24 mouse cellular contexts compared by ENCODE assay signal in the genomic region with DNA sequence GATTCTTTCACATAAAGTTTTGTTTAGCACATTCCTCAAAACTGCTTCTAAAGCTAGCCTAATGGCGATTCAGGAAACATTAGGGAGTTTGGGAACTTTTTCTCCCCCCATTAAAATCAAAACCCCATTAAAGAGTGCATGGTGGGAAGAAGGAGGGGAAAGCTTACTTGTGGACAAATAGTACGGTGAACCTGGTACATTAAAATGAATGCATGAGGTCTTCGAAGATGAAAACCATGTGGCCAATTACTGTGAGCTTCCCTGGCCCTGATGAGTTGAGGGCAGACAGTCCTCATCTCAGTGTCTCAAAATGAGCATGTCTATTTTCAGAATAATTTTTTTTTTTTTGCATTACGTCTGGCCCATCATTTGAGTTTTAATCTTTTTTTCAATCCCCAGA.
DNase-seq lines count a peak whose midpoint lies in the region; ATAC-seq lines count a peak whose summit lies in the region.
"Had no signal": no experiment of that assay in that cellular context is flagged by ENCODE, and none has a peak within 500 bp of the region (broad histone marks: within the 10 kb centered on the region; RNA-seq: fewer than 3 reads in every experiment).

No protein-coding gene starts in this region.

- H3K27me3 ChIP-seq in embryonic facial prominence, embryonic 10.5 days (replicated peaks; ENCODE audit: low read depth, poor library complexity, severe bottlenecking), result no peaks in the 10 kb centered on the region; the same call in 1 of the 2 replicates
- 0 out of 2 replicates have a peak, but pooled peaks cover 4% of the 10 kb centered on the region for H3K27me3 ChIP-seq in embryonic facial prominence, embryonic 13.5 days
- H3K27me3 ChIP-seq in limb, embryonic 13.5 days, result no peaks in the 10 kb centered on the region
- H3K27me3 ChIP-seq in kidney, embryonic 14.5 days (ENCODE audit: control insufficient read depth, insufficient read depth, low read length), result no peaks in the 10 kb centered on the region
- H3K27me3 ChIP-seq: heart, embryonic 12.5 days; intestine, embryonic 15.5 days had no signal

- no peaks in the 10 kb centered on the region for H3K9me3 ChIP-seq in embryonic facial prominence, embryonic 10.5 days
- H3K9me3 ChIP-seq in embryonic facial prominence, embryonic 13.5 days, result no peaks in the 10 kb centered on the region
- no peaks in the 10 kb centered on the region for H3K9me3 ChIP-seq in limb, embryonic 13.5 days
- H3K9me3 ChIP-seq in kidney, embryonic 14.5 days (ENCODE audit: control insufficient read depth, low read length), result no peaks in the 10 kb centered on the region
- H3K9me3 ChIP-seq: forebrain, embryonic 10.5 days; G1E; heart, embryonic 12.5 days; intestine, embryonic 15.5 days had no signal

- H3K4me2 ChIP-seq in embryonic facial prominence, embryonic 13.5 days, result no peak overlapping the region
- H3K4me2 ChIP-seq in limb, embryonic 13.5 days (replicated peaks), result 0 out of 2 replicates have a peak overlapping the region, but pooled peaks have one; percentile 23
- no peak overlapping the region for H3K4me2 ChIP-seq in kidney, embryonic 14.5 days (replicated peaks; ENCODE audit: low read depth, low read length)
- H3K4me2 ChIP-seq: heart, embryonic 12.5 days; intestine, embryonic 15.5 days had no signal

- WGBS in embryonic facial prominence, embryonic 10.5 days, result 61% methylated on average over 4 of the region's 4 CpGs
- 44% methylated on average over 4 of the region's 4 CpGs for WGBS in embryonic facial prominence, embryonic 13.5 days
- 24% methylated on average over 4 of the region's 4 CpGs for whole genome bisulfite sequencing in limb, embryonic 13.5 days
- 79% methylated on average over 4 of the region's 4 CpGs for WGBS in kidney, embryonic 14.5 days

- peak overlapping the region; percentile 55 for H3K27ac ChIP-seq in embryonic facial prominence, embryonic 10.5 days (replicated peaks)
- 0 out of 2 replicates have a peak overlapping the region, but pooled peaks have one; percentile 29 for H3K27ac ChIP-seq in embryonic facial prominence, embryonic 13.5 days
- no peak overlapping the region for H3K27ac ChIP-seq in limb, embryonic 13.5 days
- no peak overlapping the region for H3K27ac ChIP-seq in kidney, embryonic 14.5 days (ENCODE audit: low read depth, low read length)
- H3K27ac ChIP-seq: forebrain, embryonic 10.5 days; gastrocnemius, adult 2 months; intestine, embryonic 15.5 days had no signal

- H3K4me1 ChIP-seq in embryonic facial prominence, embryonic 10.5 days, result peaks cover 30% of the 10 kb centered on the region
- H3K4me1 ChIP-seq in embryonic facial prominence, embryonic 13.5 days, result peaks cover 17% of the 10 kb centered on the region
- H3K4me1 ChIP-seq in limb, embryonic 13.5 days, result peaks cover 41% of the 10 kb centered on the region
- 0 out of 2 replicates have a peak, but pooled peaks cover 5% of the 10 kb centered on the region for H3K4me1 ChIP-seq in kidney, embryonic 14.5 days (ENCODE audit: control insufficient read depth, insufficient read depth, low read length)
- H3K4me1 ChIP-seq: forebrain, embryonic 10.5 days; heart, embryonic 12.5 days; intestine, embryonic 15.5 days had no signal

- no peak overlapping the region for H3K4me3 ChIP-seq in embryonic facial prominence, embryonic 10.5 days
- H3K4me3 ChIP-seq in embryonic facial prominence, embryonic 13.5 days, result no peak overlapping the region
- H3K4me3 ChIP-seq in limb, embryonic 13.5 days, result no peak overlapping the region
- no peak overlapping the region for H3K4me3 ChIP-seq in kidney, embryonic 14.5 days (ENCODE audit: low read length)
- H3K4me3 ChIP-seq: erythroblast, embryonic 14.5 days; forebrain, embryonic 10.5 days; gastrocnemius, adult 2 months; heart, embryonic 12.5 days; intestine, embryonic 15.5 days had no signal

- H3K36me3 ChIP-seq in embryonic facial prominence, embryonic 10.5 days (replicated peaks), result no peaks in the 10 kb centered on the region
- no peaks in the 10 kb centered on the region for H3K36me3 ChIP-seq in embryonic facial prominence, embryonic 13.5 days
- H3K36me3 ChIP-seq in limb, embryonic 13.5 days, result no peaks in the 10 kb centered on the region
- no peaks in the 10 kb centered on the region for H3K36me3 ChIP-seq in kidney, embryonic 14.5 days (ENCODE audit: control insufficient read depth, insufficient read depth, low read length)
- H3K36me3 ChIP-seq: forebrain, embryonic 10.5 days; G1E; heart, embryonic 12.5 days; intestine, embryonic 15.5 days had no signal

- intact Hi-C loops in heart, postnatal 25 days (cut with DNase I), result no loop called here

- no peak for ATAC-seq in embryonic facial prominence, embryonic 13.5 days (ENCODE audit: insufficient number of reproducible peaks, insufficient read depth, low FRiP score, low TSS enrichment, low read depth)
- ATAC-seq in limb, embryonic 13.5 days (ENCODE audit: low FRiP score, low read depth), result no peak
- no peak for ATAC-seq in kidney, embryonic 14.5 days (ENCODE audit: low FRiP score, low TSS enrichment)
- ATAC-seq: CD4-positive, CD25-positive, alpha-beta regulatory T cell, adult 4 months; forebrain, embryonic 14.5 days; hindbrain, embryonic 16.5 days; intestine, embryonic 15.5 days had no signal

- H3K9ac ChIP-seq in embryonic facial prominence, embryonic 13.5 days, result no peak overlapping the region
- no peak overlapping the region for H3K9ac ChIP-seq in limb, embryonic 13.5 days
- no peak overlapping the region for H3K9ac ChIP-seq in kidney, embryonic 14.5 days (ENCODE audit: low read depth, low read length)
- H3K9ac ChIP-seq: heart, embryonic 12.5 days; intestine, embryonic 15.5 days had no signal

- no peak for DNase-seq in embryonic facial prominence, embryonic 10.5 days (ENCODE audit: low spot score)
- peak; percentile 62 for DNase-seq in hindlimb bud, embryonic 11.5 days (ENCODE audit: extremely low spot score, low read depth, low spot score)
- no peak for DNase-seq in thymus, postnatal 0 days (ENCODE audit: low spot score)
- no peak for DNase-seq in heart, postnatal 25 days (ENCODE audit: low spot score)
- DNase-seq: adrenal gland, postnatal 10 days; B cell, adult 2 months; cerebellum, adult 11 months; cerebellum, adult 8-10 months; cerebellum, postnatal 14 days; gastrocnemius, adult 2 months; gastrocnemius, postnatal 25 days; heart, postnatal 36 days; kidney, adult 18-20 months had no signal

Comparison
In these comparisons a context has a peak if more than half of its experiments do, and no peak if none do; other contexts are left out.
1. H3K27ac ChIP-seq: peak in embryonic facial prominence, embryonic 10.5 days (single experiment) and embryonic facial prominence, embryonic 13.5 days (single experiment); none in limb, embryonic 13.5 days (single experiment) and kidney, embryonic 14.5 days (single experiment).